Mouse (Mus musculus): ENCODE measurements around the gene 1700086D15Rik. TPM values are rescaled to one million over a fixed set of nuclear protein-coding genes. Genes with fewer than 3 reads are reported as not detected.

Gene 1700086D15Rik
- polyA plus RNA-seq, 1 experiment: 0.09 TPM

DNA sequence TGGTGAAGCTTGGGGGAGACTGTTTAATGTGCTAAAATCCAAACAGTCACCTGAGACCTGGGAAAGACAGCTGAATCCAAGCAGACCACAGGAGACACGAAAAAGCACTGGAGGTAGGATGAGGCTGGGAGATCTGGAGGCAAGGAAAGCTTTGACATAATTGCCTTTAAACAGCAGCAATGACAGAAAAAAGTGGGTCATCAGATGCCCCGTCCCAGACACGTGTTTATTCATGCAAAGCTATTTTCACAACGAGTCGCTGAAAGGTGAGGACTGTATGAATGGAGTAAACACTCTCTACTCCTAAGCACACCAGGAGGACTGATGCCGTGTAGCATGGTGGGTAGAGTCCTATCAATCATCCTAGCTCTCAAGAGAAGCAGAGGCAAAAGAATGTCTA is 43.9 kb downstream of the 1700086D15Rik start:
- WGBS: 76% methylated on average over 6 of the region's 6 CpGs
- Histone ChIP-seq H3K27ac (ENCODE audit: insufficient read depth, low read depth, low read length) (no peak overlapping the region), H3K4me1 (ENCODE audit: control insufficient read depth, insufficient read depth, low read length) (no peaks in the 10 kb centered on the region), H3K36me3 (ENCODE audit: control insufficient read depth, insufficient read depth, low read length) (no peaks in the 10 kb centered on the region), H3K4me3 (ENCODE audit: insufficient read depth, low read depth, low read length) (no peak overlapping the region), H3K27me3 (replicated peaks; ENCODE audit: control insufficient read depth, insufficient read depth, low read length) (no peaks in the 10 kb centered on the region)
- TF ChIP-seq POLR2A (IDR thresholded peaks at IDR 0.05; ENCODE audit: low read depth, low read length): no peak
- TF ChIP-seq CTCF (conservative IDR thresholded peaks at IDR 0.05; ENCODE audit: insufficient read depth, insufficient read length, low read depth, low read length): no peak
- no peak for DNase-seq

DNA sequence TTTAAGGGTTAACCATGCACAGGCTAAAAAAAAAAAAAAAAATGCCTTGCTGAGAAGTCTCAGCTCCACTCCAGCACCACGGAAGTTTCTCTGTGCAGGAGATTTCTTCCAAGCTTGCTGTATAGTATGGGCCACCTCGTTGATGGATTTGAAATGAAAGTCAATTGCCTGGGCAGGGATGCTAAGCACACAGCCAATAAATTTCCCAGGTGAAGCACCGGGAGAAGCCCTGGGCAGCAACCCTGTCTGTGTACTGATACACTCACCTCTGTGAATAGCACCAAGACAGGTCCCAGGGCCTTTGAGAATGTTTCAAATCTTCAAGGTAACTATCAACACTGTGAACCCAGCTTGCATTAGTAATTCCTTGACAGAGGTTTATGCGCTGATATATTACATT is 47.6 kb downstream of the 1700086D15Rik start:
- H3K4me1 ChIP-seq (ENCODE audit: control insufficient read depth, insufficient read depth, low read length): no peaks in the 10 kb centered on the region
- no peak for DNase-seq
- H3K27me3 ChIP-seq (replicated peaks; ENCODE audit: control insufficient read depth, insufficient read depth, low read length): no peaks in the 10 kb centered on the region
- no peaks in the 10 kb centered on the region for H3K36me3 ChIP-seq (ENCODE audit: control insufficient read depth, insufficient read depth, low read length)
- H3K27ac ChIP-seq (ENCODE audit: insufficient read depth, low read depth, low read length): no peak overlapping the region
- TF ChIP-seq CTCF (conservative IDR thresholded peaks at IDR 0.05; ENCODE audit: insufficient read depth, insufficient read length, low read depth, low read length) (no peak), POLR2A (IDR thresholded peaks at IDR 0.05; ENCODE audit: low read depth, low read length) (no peak)
- H3K4me3 ChIP-seq (ENCODE audit: insufficient read depth, low read depth, low read length): no peak overlapping the region
- WGBS: 39% methylated on average over 4 of the region's 4 CpGs

DNA sequence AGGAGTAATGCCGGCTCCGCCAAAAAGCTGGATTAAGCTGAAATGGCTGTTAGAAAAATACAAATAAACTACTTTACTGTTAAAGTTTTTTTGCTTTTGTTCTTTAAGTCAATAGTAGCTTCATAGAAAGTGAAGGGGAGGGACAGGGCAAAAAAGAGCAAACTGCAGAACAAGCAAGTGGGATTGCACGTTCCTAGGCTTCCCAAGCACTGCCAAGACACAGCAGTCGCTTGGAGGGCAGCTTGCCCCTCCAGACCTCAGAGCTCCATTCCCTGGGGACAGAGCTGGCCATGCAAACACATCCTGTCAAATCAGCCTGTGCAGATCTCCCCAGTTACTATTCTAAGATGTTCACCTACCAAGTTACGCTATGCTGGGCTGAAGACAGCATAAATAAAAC is 48.0 kb downstream of the 1700086D15Rik start:
- TF ChIP-seq CTCF (conservative IDR thresholded peaks at IDR 0.05; ENCODE audit: insufficient read depth, insufficient read length, low read depth, low read length) (no peak), POLR2A (IDR thresholded peaks at IDR 0.05; ENCODE audit: low read depth, low read length) (no peak)
- Histone ChIP-seq H3K27ac (ENCODE audit: insufficient read depth, low read depth, low read length) (no peak overlapping the region), H3K4me1 (ENCODE audit: control insufficient read depth, insufficient read depth, low read length) (no peaks in the 10 kb centered on the region), H3K27me3 (replicated peaks; ENCODE audit: control insufficient read depth, insufficient read depth, low read length) (no peaks in the 10 kb centered on the region), H3K4me3 (ENCODE audit: insufficient read depth, low read depth, low read length) (no peak overlapping the region), H3K36me3 (ENCODE audit: control insufficient read depth, insufficient read depth, low read length) (no peaks in the 10 kb centered on the region)
- 67% methylated on average over 5 of the region's 5 CpGs for WGBS
- DNase-seq: no peak

DNA sequence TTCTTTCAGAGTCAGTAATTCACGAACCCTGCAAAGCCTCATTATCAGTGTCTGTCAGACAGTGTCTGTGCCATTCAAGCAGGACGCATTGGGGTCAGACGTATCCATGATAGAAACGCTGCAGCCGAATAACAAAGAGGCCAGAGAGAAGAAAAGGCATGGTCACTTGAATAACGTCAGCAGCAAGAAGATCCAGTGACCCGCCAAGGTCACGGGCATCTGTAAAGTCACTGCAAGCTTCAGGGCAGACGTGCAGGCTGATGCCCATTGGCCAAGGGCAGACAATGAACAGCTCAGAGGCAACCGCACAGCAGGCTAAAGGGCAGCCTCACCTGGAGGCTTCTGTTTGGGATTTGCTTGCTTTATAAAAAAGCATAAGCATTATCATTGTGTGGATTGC is 49.6 kb downstream of the 1700086D15Rik start:
- Histone ChIP-seq H3K27ac (ENCODE audit: insufficient read depth, low read depth, low read length) (no peak overlapping the region), H3K27me3 (replicated peaks; ENCODE audit: control insufficient read depth, insufficient read depth, low read length) (no peaks in the 10 kb centered on the region), H3K4me1 (ENCODE audit: control insufficient read depth, insufficient read depth, low read length) (no peaks in the 10 kb centered on the region), H3K36me3 (ENCODE audit: control insufficient read depth, insufficient read depth, low read length) (no peaks in the 10 kb centered on the region), H3K4me3 (ENCODE audit: insufficient read depth, low read depth, low read length) (no peak overlapping the region)
- 82% methylated on average over 10 of the region's 10 CpGs for WGBS
- no peak for DNase-seq
- TF ChIP-seq CTCF (conservative IDR thresholded peaks at IDR 0.05; ENCODE audit: insufficient read depth, insufficient read length, low read depth, low read length) (no peak), POLR2A (IDR thresholded peaks at IDR 0.05; ENCODE audit: low read depth, low read length) (no peak)

DNA sequence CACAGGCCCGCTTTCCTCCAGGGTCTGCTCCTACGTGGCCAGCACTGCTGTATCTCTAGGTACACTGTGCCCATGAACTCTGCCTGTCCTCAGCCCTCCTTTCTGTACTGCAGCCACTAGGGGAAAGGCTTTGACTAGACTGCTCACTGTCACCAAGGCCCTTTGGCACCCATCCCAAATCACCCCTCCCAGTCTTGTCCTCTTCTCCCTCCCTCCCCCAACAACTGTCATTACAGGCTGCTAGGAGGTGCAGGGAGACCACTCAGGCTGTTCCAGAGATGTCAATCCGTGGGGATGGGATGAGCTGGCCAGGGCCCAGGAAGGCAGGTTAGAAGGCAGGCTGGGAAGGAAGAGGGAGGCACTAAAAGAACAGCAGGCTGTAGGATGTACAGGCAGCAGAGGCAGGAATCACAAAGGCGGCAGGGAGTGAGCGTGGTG is 51.9 kb downstream of the 1700086D15Rik start:
- Histone ChIP-seq H3K4me1 (ENCODE audit: control insufficient read depth, insufficient read depth, low read length) (no peaks in the 10 kb centered on the region), H3K27me3 (replicated peaks; ENCODE audit: control insufficient read depth, insufficient read depth, low read length) (no peaks in the 10 kb centered on the region), H3K36me3 (ENCODE audit: control insufficient read depth, insufficient read depth, low read length) (no peaks in the 10 kb centered on the region), H3K27ac (ENCODE audit: insufficient read depth, low read depth, low read length) (no peak overlapping the region), H3K4me3 (ENCODE audit: insufficient read depth, low read depth, low read length) (no peak overlapping the region)
- DNase-seq: no peak
- TF ChIP-seq POLR2A (IDR thresholded peaks at IDR 0.05; ENCODE audit: low read depth, low read length) (no peak), CTCF (conservative IDR thresholded peaks at IDR 0.05; ENCODE audit: insufficient read depth, insufficient read length, low read depth, low read length) (no peak)
- WGBS: 75% methylated on average over 5 of the region's 5 CpGs

DNA sequence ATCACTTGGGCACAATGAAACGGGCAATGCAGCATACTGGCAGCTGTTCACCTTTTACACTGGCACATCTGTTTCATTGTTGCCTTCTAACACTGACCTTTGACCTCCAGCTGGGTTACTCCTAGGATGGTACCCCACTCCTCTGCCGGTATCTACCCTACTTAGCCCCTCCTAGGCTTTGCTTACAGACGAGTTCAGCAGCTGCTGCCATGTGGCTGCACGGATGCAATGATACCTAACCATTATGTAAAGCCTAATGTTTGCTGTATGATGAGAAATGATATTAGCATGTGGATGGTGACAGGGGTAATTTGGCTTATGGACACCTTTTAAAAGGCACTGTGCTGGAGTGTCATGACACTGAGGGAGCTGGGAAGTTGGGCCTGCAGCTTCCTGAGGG is 52.5 kb downstream of the 1700086D15Rik start:
- Histone ChIP-seq H3K36me3 (ENCODE audit: control insufficient read depth, insufficient read depth, low read length) (no peaks in the 10 kb centered on the region), H3K4me1 (ENCODE audit: control insufficient read depth, insufficient read depth, low read length) (no peaks in the 10 kb centered on the region), H3K27me3 (replicated peaks; ENCODE audit: control insufficient read depth, insufficient read depth, low read length) (no peaks in the 10 kb centered on the region), H3K27ac (ENCODE audit: insufficient read depth, low read depth, low read length) (no peak overlapping the region), H3K4me3 (ENCODE audit: insufficient read depth, low read depth, low read length) (no peak overlapping the region)
- no peak for TF ChIP-seq POLR2A (IDR thresholded peaks at IDR 0.05; ENCODE audit: low read depth, low read length)
- TF ChIP-seq CTCF (conservative IDR thresholded peaks at IDR 0.05; ENCODE audit: insufficient read depth, insufficient read length, low read depth, low read length): no peak
- 82% methylated on average over 4 of the region's 4 CpGs for WGBS
- no peak for DNase-seq

DNA sequence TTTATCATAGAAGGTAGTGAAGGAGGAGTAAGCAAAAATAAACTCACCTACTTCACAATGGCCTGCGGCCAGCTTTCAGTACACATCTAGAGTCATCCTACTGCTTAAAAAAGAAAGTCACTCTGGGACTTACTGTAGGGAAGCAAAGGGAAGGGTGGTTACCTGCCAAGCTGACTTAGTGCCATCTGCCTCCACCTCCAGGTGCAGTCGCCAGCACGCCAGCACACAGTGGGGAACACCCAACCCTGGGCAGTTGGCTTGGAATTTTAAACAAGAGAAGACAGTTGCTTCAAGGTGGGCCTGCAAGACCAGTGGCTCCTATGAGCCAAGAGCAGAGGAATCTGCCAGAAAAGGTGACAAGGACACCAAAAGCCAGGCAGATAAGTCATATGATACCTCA is 55.6 kb downstream of the 1700086D15Rik start:
- no peaks in the 10 kb centered on the region for H3K4me1 ChIP-seq (ENCODE audit: control insufficient read depth, insufficient read depth, low read length)
- H3K27me3 ChIP-seq (replicated peaks; ENCODE audit: control insufficient read depth, insufficient read depth, low read length): no peaks in the 10 kb centered on the region
- no peaks in the 10 kb centered on the region for H3K36me3 ChIP-seq (ENCODE audit: control insufficient read depth, insufficient read depth, low read length)
- H3K4me3 ChIP-seq (ENCODE audit: insufficient read depth, low read depth, low read length): no peak overlapping the region
- H3K27ac ChIP-seq (ENCODE audit: insufficient read depth, low read depth, low read length): no peak overlapping the region
- no peak for TF ChIP-seq CTCF (conservative IDR thresholded peaks at IDR 0.05; ENCODE audit: insufficient read depth, insufficient read length, low read depth, low read length)
- no peak for TF ChIP-seq POLR2A (IDR thresholded peaks at IDR 0.05; ENCODE audit: low read depth, low read length)
- no peak for DNase-seq
- WGBS: 94% methylated on average over 3 of the region's 3 CpGs

Other genes starting within 250 kb of the 1700086D15Rik start
- 16.5 and 20.9 TPM in 2 replicates for gene Elac2, start 180.9 kb downstream of the 1700086D15Rik start, polyA plus RNA-seq (2012; rRNA removed)
- gene Arhgap44, start 3.1 kb upstream of the 1700086D15Rik start, polyA plus RNA-seq (2012; rRNA removed): 5.0 and 6.7 TPM in 2 replicates
- 0.34 and 1.2 TPM in 2 replicates for gene Myocd, start 110.1 kb upstream of the 1700086D15Rik start, polyA plus RNA-seq (2012; rRNA removed)

Measured in kidney, adult 2 months (tissue).